Mouse (Mus musculus): ENCODE measurements at regions not wholly inside any gene's neighbourhood (a gene's known extent, or its start where the extent isn't known, plus 50 kb on each side); places are given as distances from the start of the nearest gene placed in this dataset.
A peak's percentile ranks its signal among the peaks of the same experiment; 100 is the strongest.
"Not testable (repeated sequence)": the region's sequence is repeated elsewhere in the genome, so short reads cannot be mapped to it uniquely, and the experiment has no call there.

- not testable (repeated sequence) for DNase-seq (ENCODE audit: extremely low spot score in 1 of 2, low spot score in 1 of 2)
Observed at GRCm38 (mm10) chr13:68049731-68050130, 186.6 kb downstream of the BC048507 start.

GRCm38 (mm10) chr13:68093311-68093710 is 230.2 kb downstream of the BC048507 start:
- DNase-seq (ENCODE audit: extremely low spot score in 1 of 2, low spot score in 1 of 2), result not testable (repeated sequence)

- DNase-seq (ENCODE audit: extremely low spot score in 1 of 2, low spot score in 1 of 2), result peak in 1 of 2 experiments; percentile 13
Observed at GRCm38 (mm10) chr13:68116786-68117185, 253.7 kb downstream of the BC048507 start.
